Mouse (Mus musculus) lung, postnatal 0 days (tissue): ENCODE measurements around the gene Zbtb16.

Source experiments
- CTCF ChIP-seq: IDR thresholded peaks from 2 replicates; pipeline ENCODE4 v1.5.1; 2016; ENCODE audit warnings: antibody characterized with exemption, mild to moderate bottlenecking
- EP300 ChIP-seq: IDR thresholded peaks from 2 replicates; pipeline ENCODE4 v1.6.1; 2016; ENCODE audit warnings: antibody characterized with exemption, mild to moderate bottlenecking, control low read depth

DNA sequence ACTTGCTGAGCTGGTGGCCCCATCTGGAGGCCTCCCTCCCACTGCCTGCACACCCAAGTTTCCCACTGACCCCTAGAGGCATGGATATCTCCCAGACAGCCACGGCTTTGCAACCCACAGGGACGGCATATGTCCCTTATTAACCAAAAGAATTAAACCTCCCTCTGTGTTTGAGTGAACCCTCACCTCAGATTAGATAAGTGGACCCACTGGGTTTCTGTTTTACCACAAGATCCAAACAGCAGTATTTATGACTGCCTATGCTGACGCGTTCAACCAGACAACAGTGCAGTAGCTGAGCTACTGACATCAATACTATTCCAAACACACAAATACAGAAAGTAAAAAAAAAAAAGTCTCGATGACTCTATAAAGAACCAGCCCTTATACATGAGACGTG, 29.4 kb downstream of the Zbtb16 start:
- no peak for TF ChIP-seq CTCF
- no peak for TF ChIP-seq EP300
